Mouse (Mus musculus): ENCODE measurements around the gene Olfr355.

The Olfr355 gene

GRCm38 (mm10) chr2:36928797-36929196, at the start of gene Olfr355:
Olfr355 (minus strand) TSS chr2:36928897.
- ATAC-seq (ENCODE audit: low TSS enrichment): no peak

GRCm38 (mm10) chr2:36936821-36937220, 8.1 kb upstream of the Olfr355 start, which contains the start of gene Olfr356:
Olfr356 (plus strand) TSS chr2:36937121.
- no peak for ATAC-seq (ENCODE audit: low TSS enrichment)

GRCm38 (mm10) chr2:36905380-36905779, 23.3 kb downstream of the Olfr355 start, which contains the start of gene Olfr354:
Olfr354 (plus strand) TSS chr2:36905680.
- ATAC-seq (ENCODE audit: low TSS enrichment): no peak

- ATAC-seq (ENCODE audit: low TSS enrichment): no peak
Observed at GRCm38 (mm10) chr2:36897114-36897513, 31.6 kb downstream of the Olfr355 start.

GRCm38 (mm10) chr2:36892836-36893235, 35.9 kb downstream of the Olfr355 start, which contains the start of gene Olfr353:
Olfr353 (minus strand) TSS chr2:36892936.
- no peak for ATAC-seq (ENCODE audit: low TSS enrichment)
